Mouse (Mus musculus): ENCODE measurements around the gene Lancl2. TPM values are rescaled to one million over a fixed set of nuclear protein-coding genes. Genes with fewer than 3 reads are reported as not detected.

The Lancl2 gene
- polyA plus RNA-seq, 1 experiment from 2014 or later = 24.7 TPM

DNA sequence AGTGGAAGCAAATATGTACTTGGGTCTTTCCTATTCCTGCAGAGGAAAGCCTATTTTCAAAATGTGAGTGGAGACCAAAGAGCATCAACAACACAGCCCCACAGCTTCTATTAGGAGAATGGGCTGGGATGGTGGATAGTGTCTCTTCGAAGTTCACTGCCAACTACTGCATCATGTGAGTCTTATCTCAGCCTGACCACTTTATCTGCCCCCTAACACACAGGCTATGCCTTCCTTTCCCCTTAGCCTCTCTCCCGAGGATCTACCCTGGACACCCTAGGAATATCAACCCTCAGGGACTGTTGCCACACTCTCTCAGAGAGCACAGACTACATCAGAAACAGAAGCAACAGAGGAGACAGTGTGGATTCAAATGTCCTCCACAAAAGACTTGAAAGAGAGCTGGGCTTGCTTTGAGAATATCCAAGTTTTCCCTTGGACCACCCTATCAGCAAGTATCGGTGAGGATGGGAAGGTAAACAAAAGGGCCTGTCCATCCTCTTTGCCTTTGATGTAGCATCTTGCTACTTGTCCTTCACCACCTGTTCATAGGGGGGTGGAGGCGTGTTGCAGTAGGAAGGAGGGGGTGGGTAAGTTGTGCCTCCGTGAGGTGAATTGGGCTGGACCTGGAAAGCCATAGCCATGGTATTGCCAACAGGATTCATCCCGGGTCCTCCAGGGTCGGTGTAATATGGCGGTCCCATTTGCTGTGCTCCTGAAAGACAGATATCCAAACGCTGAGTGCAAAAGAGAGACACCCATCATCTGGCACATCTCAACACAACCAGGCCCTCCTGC is 51.8 kb downstream of the Lancl2 start:
- ATAC-seq (ENCODE audit: low read depth) = no peak
- peaks cover 28% of the 10 kb centered on the region for H3K36me3 ChIP-seq (ENCODE audit: control insufficient read depth, insufficient read depth, low read length)
- H3K27me3 ChIP-seq (replicated peaks; ENCODE audit: control insufficient read depth, insufficient read depth, low read length) = no peaks in the 10 kb centered on the region
- no peaks in the 10 kb centered on the region for H3K9me3 ChIP-seq (ENCODE audit: control insufficient read depth, low read length)
- no peaks in the 10 kb centered on the region for H3K4me1 ChIP-seq (ENCODE audit: control insufficient read depth, insufficient read depth, low read length)
- no peak overlapping the region for H3K4me2 ChIP-seq (ENCODE audit: low read depth, low read length)
- DNase-seq (ENCODE audit: low spot score) = no peak
- WGBS = 91% methylated on average over 9 of the region's 9 CpGs
- no peak overlapping the region for H3K4me3 ChIP-seq (ENCODE audit: low read depth, low read length)
- H3K27ac ChIP-seq (replicated peaks; ENCODE audit: low read depth, low read length) = no peak overlapping the region
- no peak overlapping the region for H3K9ac ChIP-seq (ENCODE audit: low read depth, low read length)

DNA sequence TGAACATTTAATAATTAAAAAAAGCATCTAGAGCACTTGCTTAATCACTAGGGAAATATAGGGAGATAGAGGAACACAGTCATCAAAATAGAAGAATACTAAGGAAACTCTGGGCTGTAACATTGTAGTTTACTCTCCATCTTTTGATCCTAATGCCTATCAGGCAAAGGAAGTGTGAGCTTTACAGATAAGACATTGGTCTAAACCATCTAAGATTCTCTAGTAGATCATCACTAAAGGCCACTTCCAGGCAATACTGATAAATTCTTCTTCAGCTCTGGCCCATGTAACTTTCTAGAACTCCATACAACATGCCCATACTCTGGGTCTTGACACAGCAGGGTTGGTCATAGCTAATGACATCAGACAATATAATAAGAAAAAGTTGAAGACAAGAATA is 60.7 kb downstream of the Lancl2 start:
- DNase-seq (ENCODE audit: low spot score) (no peak), ATAC-seq (ENCODE audit: low read depth) (no peak)
- H3K27ac ChIP-seq (replicated peaks; ENCODE audit: low read depth, low read length) = no peak overlapping the region
- H3K36me3 ChIP-seq (ENCODE audit: control insufficient read depth, insufficient read depth, low read length) = peaks cover 14% of the 10 kb centered on the region
- no peaks in the 10 kb centered on the region for H3K9me3 ChIP-seq (ENCODE audit: control insufficient read depth, low read length)
- no peaks in the 10 kb centered on the region for H3K27me3 ChIP-seq (replicated peaks; ENCODE audit: control insufficient read depth, insufficient read depth, low read length)
- H3K4me2 ChIP-seq (ENCODE audit: low read depth, low read length) = no peak overlapping the region
- no peak overlapping the region for H3K4me3 ChIP-seq (ENCODE audit: low read depth, low read length)
- H3K9ac ChIP-seq (ENCODE audit: low read depth, low read length) = no peak overlapping the region
- no peaks in the 10 kb centered on the region for H3K4me1 ChIP-seq (ENCODE audit: control insufficient read depth, insufficient read depth, low read length)

DNA sequence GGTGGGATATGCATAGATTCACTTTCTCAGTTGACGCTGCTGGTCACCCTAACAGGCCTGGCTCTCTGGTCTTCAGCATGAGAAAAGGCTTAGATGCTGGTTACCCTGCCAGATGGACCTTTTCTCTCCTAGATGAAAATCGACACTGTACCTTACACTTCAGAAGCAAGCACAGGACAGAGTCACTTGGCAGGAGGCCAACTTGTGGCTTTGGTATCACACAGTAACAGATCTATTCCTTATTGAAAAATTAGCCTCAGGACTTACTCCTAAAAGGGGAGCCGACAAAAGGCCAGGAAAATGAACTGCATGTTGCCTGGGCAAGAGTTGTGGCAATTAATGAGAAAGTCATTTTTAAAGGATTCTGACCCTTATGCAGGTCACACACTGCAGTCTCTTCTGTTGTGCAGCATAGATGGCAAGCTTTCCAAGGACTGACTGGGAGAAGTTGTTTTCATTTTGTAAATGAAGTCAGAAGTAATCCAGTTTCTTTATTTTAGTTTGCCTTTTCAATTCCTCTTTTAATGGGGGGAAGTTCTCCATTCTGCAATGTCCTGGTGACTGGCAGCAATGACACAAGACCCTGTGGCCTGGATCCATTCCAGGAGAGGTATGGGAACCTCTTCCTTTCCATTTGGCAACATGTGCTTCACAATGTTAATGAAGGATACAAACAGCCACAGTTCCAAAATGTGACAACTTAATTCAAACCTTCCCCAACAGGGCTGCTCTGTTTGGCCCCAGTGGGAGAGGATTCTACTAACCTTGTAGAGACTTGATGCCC is 62.9 kb downstream of the Lancl2 start:
- no peaks in the 10 kb centered on the region for H3K27me3 ChIP-seq (replicated peaks; ENCODE audit: control insufficient read depth, insufficient read depth, low read length)
- H3K4me1 ChIP-seq (ENCODE audit: control insufficient read depth, insufficient read depth, low read length) = no peaks in the 10 kb centered on the region
- H3K27ac ChIP-seq (replicated peaks; ENCODE audit: low read depth, low read length) = no peak overlapping the region
- no peak overlapping the region for H3K9ac ChIP-seq (ENCODE audit: low read depth, low read length)
- no peaks in the 10 kb centered on the region for H3K9me3 ChIP-seq (ENCODE audit: control insufficient read depth, low read length)
- H3K36me3 ChIP-seq (ENCODE audit: control insufficient read depth, insufficient read depth, low read length) = peaks cover 16% of the 10 kb centered on the region
- H3K4me3 ChIP-seq (ENCODE audit: low read depth, low read length) = no peak overlapping the region
- DNase-seq (ENCODE audit: low spot score) (peak; percentile 6), ATAC-seq (ENCODE audit: low read depth) (0 out of 2 replicates have a peak, but pooled peaks have one; percentile 44)
- 52% methylated on average over 3 of the region's 3 CpGs for WGBS
- no peak overlapping the region for H3K4me2 ChIP-seq (ENCODE audit: low read depth, low read length)

DNA sequence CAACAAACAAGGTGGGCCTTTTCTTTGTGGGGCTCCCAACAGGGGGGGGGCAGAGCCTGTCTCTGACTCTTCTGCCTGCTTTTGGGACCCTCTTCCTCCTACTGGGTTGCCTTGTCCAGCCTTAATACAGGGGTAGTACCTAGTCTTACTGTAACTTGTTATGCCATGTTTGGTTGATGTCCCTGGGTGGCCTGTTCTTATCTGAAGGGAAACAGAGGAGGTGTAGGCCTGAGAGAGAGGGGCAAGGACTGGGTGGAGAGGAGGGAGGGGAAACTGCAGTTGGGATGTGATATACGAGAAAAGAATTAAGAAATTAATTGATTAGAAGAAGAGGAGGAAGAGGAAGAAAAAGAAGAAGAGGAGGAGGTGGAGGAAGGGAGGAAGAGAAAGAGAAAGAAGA is 63.9 kb downstream of the Lancl2 start:
- Histone ChIP-seq H3K4me2 (ENCODE audit: low read depth, low read length) (no peak overlapping the region), H3K36me3 (ENCODE audit: control insufficient read depth, insufficient read depth, low read length) (peaks cover 16% of the 10 kb centered on the region), H3K9ac (ENCODE audit: low read depth, low read length) (no peak overlapping the region), H3K27me3 (replicated peaks; ENCODE audit: control insufficient read depth, insufficient read depth, low read length) (no peaks in the 10 kb centered on the region), H3K4me1 (ENCODE audit: control insufficient read depth, insufficient read depth, low read length) (no peaks in the 10 kb centered on the region), H3K27ac (replicated peaks; ENCODE audit: low read depth, low read length) (no peak overlapping the region), H3K9me3 (ENCODE audit: control insufficient read depth, low read length) (no peaks in the 10 kb centered on the region), H3K4me3 (ENCODE audit: low read depth, low read length) (no peak overlapping the region)
- no peak for DNase-seq (ENCODE audit: low spot score)
- 86% methylated on average over 1 of the region's 1 CpGs for WGBS
- no peak for ATAC-seq (ENCODE audit: low read depth)

DNA sequence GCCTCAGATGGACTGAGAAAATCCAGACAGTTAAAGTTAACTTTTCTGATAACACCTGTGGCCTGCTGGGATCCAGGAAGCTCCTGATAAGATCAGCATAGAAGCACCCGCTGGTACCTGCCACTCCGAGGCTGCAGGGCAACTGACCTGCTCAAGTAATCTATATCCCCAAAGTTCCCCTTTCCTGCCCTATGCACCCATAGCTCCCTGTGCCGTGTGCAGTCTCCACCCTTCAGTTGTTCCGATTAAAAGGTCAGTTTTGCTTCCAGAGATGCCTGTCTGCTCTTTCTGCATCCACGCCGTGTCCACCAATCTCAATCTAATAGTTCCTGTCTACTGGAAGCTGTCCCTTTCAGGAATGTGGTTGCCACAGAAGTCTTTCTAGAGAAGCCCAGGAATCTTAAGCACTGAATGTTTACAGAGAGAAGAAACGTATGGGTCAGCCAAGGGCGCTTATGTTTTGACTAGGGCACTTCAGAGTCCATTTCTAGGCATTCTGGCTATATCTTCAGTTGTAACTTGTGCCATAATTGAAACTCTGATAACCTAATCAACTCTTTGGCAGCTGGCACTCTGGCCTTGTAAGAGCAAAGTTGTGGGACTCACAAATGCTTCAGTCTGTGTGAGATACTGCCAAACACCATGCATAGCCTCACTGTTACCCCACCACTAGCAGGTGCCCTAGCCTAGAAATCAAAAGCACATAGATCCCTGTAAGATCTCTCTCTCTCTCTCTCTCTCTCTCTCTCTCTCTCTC is 65.0 kb downstream of the Lancl2 start:
- DNase-seq (ENCODE audit: low spot score) = no peak
- H3K27me3 ChIP-seq (replicated peaks; ENCODE audit: control insufficient read depth, insufficient read depth, low read length) = no peaks in the 10 kb centered on the region
- WGBS = 77% methylated on average over 8 of the region's 8 CpGs

DNA sequence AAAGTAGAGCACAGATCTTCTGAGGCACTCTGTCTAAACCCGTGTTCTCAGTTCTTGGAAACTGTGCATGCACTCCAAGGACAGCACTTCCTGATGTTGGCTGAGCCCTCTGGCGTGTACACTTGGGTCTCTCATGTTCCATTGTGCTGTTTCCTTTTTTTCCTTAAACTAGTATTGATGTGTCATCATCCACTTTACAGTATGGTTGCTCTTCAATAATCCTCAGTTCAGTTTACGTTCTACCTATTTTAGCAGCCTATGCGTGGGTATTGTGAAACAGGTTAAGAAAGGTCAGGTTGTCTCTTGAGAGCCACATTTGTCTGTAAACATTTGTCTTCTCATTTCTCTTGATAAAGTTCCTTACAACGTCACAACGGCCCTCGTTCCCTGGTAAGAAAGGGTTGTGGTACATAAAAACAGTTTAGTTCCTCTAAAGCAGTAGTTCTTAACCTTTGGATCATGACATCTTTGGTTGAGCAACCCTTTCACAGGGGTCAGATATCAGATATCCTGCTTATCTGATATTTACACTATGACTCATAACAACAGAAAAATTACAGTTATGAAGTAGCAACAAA is 66.7 kb downstream of the Lancl2 start:
- WGBS = 86% methylated on average over 7 of the region's 7 CpGs
- Histone ChIP-seq H3K4me2 (ENCODE audit: low read depth, low read length) (no peak overlapping the region), H3K9me3 (ENCODE audit: control insufficient read depth, low read length) (no peaks in the 10 kb centered on the region), H3K27ac (replicated peaks; ENCODE audit: low read depth, low read length) (no peak overlapping the region), H3K36me3 (ENCODE audit: control insufficient read depth, insufficient read depth, low read length) (peaks cover 24% of the 10 kb centered on the region; the same call in 1 of the 2 replicates), H3K4me1 (ENCODE audit: control insufficient read depth, insufficient read depth, low read length) (no peaks in the 10 kb centered on the region), H3K9ac (ENCODE audit: low read depth, low read length) (no peak overlapping the region), H3K27me3 (replicated peaks; ENCODE audit: control insufficient read depth, insufficient read depth, low read length) (no peaks in the 10 kb centered on the region), H3K4me3 (ENCODE audit: low read depth, low read length) (no peak overlapping the region)
- DNase-seq (ENCODE audit: low spot score) (no peak), ATAC-seq (ENCODE audit: low read depth) (no peak)

More for the DNA sequence above, 65.0 kb downstream of the Lancl2 start:
- no peak overlapping the region for H3K4me2 ChIP-seq (ENCODE audit: low read depth, low read length)
- H3K4me3 ChIP-seq (ENCODE audit: low read depth, low read length) = no peak overlapping the region
- no peak overlapping the region for H3K27ac ChIP-seq (replicated peaks; ENCODE audit: low read depth, low read length)
- H3K9me3 ChIP-seq (ENCODE audit: control insufficient read depth, low read length) = no peaks in the 10 kb centered on the region
- H3K4me1 ChIP-seq (ENCODE audit: control insufficient read depth, insufficient read depth, low read length) = no peaks in the 10 kb centered on the region
- no peak overlapping the region for H3K9ac ChIP-seq (ENCODE audit: low read depth, low read length)
- no peak for ATAC-seq (ENCODE audit: low read depth)
- peaks cover 16% of the 10 kb centered on the region; the same call in 1 of the 2 replicates for H3K36me3 ChIP-seq (ENCODE audit: control insufficient read depth, insufficient read depth, low read length)

DNA sequence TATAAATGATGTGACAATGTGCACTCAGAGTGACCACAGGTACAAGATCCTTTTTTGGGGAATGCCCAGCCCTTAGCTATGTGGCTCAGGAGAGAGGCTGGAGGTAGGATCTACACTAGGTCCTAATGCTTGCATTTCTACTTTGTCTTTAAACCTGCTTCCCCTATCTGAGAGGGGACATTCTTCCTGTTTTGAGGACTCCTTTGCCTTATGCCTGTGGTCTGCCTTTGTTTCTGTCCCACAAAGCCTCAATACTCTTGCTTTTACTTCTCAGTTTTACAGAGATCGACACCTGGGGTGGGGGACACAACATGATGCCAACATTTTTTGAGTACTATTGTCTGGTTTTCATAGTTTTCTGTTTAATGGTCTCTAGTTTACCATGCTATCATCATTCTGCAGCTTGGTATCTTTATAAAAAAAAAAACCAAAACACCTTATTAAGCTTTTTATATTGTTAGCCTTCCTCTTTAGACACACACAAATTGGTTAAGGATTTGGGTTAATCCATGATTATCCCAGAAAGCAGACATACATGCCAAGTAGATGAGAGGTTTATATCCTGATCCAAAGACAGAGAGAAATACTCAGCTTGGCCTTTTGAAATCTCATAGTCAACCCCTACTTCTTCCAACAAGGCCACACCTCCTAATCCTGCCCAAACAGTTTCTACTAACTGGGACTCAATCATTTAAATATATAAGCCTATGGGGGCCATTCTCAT is 68.3 kb downstream of the Lancl2 start:
- no peaks in the 10 kb centered on the region for H3K27me3 ChIP-seq (replicated peaks; ENCODE audit: control insufficient read depth, insufficient read depth, low read length)
- ATAC-seq (ENCODE audit: low read depth) = no peak
- 88% methylated on average over 1 of the region's 1 CpGs for WGBS
- H3K9ac ChIP-seq (ENCODE audit: low read depth, low read length) = no peak overlapping the region
- no peaks in the 10 kb centered on the region for H3K9me3 ChIP-seq (ENCODE audit: control insufficient read depth, low read length)
- no peak overlapping the region for H3K4me3 ChIP-seq (ENCODE audit: low read depth, low read length)
- H3K4me1 ChIP-seq (ENCODE audit: control insufficient read depth, insufficient read depth, low read length) = no peaks in the 10 kb centered on the region
- H3K27ac ChIP-seq (replicated peaks; ENCODE audit: low read depth, low read length) = no peak overlapping the region
- no peak overlapping the region for H3K4me2 ChIP-seq (ENCODE audit: low read depth, low read length)
- no peak for DNase-seq (ENCODE audit: low spot score)
- peaks cover 32% of the 10 kb centered on the region; the same call in 1 of the 2 replicates for H3K36me3 ChIP-seq (ENCODE audit: control insufficient read depth, insufficient read depth, low read length)

DNA sequence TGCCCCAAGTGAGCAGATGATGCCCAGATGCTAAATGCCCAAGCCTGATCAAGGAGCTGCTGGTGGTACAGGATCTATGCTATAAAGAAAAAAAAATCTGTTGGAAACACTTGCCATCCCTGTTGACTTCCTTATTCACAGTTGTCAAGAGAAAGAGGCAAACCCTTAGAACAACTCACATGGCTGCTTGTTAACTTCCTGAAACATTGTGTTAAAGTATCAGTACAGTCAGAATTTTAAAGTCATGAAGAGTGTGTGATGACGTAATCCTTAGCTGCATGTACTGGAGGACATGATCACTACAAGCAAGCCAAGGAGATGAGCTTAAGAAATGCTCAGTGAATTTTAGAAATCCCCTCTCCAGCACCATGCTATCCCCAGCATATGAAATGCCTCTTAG is 71.5 kb downstream of the Lancl2 start:
- no peak for ATAC-seq (ENCODE audit: low read depth)
- H3K9ac ChIP-seq (ENCODE audit: low read depth, low read length) = no peak overlapping the region
- H3K27ac ChIP-seq (replicated peaks; ENCODE audit: low read depth, low read length) = no peak overlapping the region
- H3K4me2 ChIP-seq (ENCODE audit: low read depth, low read length) = no peak overlapping the region
- H3K36me3 ChIP-seq (ENCODE audit: control insufficient read depth, insufficient read depth, low read length) = peaks cover 26% of the 10 kb centered on the region; the same call in 1 of the 2 replicates
- no peak for DNase-seq (ENCODE audit: low spot score)
- H3K27me3 ChIP-seq (replicated peaks; ENCODE audit: control insufficient read depth, insufficient read depth, low read length) = no peaks in the 10 kb centered on the region
- no peak overlapping the region for H3K4me3 ChIP-seq (ENCODE audit: low read depth, low read length)
- no peaks in the 10 kb centered on the region for H3K4me1 ChIP-seq (ENCODE audit: control insufficient read depth, insufficient read depth, low read length)
- H3K9me3 ChIP-seq (ENCODE audit: control insufficient read depth, low read length) = no peaks in the 10 kb centered on the region
- WGBS = 100% methylated on average over 1 of the region's 1 CpGs

Data from embryonic facial prominence, embryonic 14.5 days (tissue).